Mouse (Mus musculus) left cerebral cortex, adult 8-10 months (tissue): Measurements from ENCODE around the gene Dgat2. TPM values are rescaled to one million over a fixed set of nuclear protein-coding genes. Genes with fewer than 3 reads are reported as not detected.

Experiments used
- DNase-seq, 2 experiments: peaks; one replicate each; pipeline ENCODE4 v3.0.0; 2022; ENCODE audit warnings: low spot score in 2 of 2
- total RNA-seq, 4 experiments: library from RNA; stranded (reverse); gene quantifications; 2 replicates each; pipeline ENCODE4 v1.2.4; 2022

Gene Dgat2
- total RNA-seq, 4 experiments from 2014 or later = 78.4 to 92.7 (median 82.3) TPM

- DNase-seq = no peak
These were observed 20.1 kb downstream of the Dgat2 start for GRCm38 (mm10) chr7:99162462-99162861.

GRCm38 (mm10) chr7:99161961-99162360, 20.6 kb downstream of the Dgat2 start:
- no peak for DNase-seq

- no peak for DNase-seq
These were observed 21.0 kb downstream of the Dgat2 start for GRCm38 (mm10) chr7:99161529-99161928.

DNA sequence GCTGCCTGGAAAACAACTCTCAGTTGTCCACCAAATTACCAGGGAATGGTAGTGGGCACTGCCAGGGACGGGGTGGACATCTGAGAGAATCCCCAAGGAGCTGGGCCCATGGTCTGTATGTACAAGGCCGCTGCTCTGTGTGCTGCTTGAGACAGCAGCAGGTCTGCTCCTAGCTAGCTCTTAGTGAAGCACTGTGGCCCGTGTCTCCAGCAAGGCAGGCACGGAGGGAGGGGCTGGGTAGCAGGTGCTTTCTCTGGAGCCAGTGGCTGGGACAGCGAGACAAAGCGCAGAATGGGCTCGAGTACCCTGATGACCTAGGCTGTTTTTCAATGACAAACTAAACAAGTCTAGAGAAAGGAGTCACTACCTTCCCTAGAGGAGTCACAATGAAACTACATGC, 21.5 kb downstream of the Dgat2 start:
- no peak for DNase-seq

DNA sequence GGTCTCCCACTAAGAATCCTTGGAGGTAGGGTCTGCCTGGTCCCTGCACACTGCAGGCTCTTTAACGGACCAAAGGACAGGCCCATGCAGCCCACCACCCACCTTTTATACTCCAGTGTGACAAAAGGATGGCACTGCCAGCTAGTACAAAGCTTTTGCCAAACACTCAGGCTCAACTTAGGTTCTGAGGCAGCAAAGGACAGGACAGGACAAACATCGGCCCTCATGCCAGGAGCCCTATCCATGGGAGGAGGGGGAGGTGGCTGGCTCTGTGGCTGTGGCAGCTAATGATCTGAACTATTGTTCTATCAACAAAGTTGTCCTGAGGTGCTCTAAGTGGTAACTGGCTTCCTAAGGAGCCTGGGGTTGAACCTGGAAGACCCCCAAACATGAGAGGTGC, 23.1 kb downstream of the Dgat2 start:
- DNase-seq = no peak

DNA sequence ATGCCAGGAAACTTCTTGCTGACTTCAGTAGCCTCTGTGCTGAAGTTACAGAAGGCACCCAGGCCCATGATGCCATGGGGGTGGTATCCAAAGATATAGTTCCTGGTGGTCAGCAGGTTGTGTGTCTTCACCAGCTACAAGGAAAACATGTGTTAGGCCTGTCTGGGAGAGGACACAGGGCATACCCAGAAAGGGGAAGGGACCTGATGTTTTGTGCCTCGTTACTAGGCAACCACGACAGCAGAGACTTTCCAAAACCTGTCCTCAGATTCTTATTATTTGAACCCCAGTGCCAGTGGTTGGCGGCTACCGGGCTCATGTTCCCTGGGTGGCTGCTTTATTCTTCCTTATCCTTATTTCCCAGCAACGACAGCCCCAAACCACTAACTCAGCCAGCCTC, 23.6 kb downstream of the Dgat2 start:
- DNase-seq = no peak

DNA sequence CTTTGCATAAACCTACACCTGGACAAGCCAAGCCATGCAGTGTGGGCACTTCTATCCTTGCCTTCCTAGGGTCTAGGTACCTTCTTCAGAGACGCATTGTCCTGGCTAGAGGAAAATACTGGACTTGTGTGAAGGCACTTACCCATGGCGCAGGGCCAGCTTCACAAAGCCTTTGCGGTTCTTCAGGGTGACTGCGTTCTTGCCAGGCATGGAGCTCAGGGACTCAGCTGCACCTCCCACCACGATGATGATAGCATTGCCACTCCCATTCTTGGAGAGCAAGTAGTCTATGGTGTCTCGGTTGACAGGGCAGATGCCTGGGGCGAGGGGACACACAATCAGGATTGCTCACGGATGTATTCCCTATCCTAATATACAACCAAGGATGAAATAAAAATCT, 24.5 kb downstream of the Dgat2 start:
- DNase-seq = no peak

DNA sequence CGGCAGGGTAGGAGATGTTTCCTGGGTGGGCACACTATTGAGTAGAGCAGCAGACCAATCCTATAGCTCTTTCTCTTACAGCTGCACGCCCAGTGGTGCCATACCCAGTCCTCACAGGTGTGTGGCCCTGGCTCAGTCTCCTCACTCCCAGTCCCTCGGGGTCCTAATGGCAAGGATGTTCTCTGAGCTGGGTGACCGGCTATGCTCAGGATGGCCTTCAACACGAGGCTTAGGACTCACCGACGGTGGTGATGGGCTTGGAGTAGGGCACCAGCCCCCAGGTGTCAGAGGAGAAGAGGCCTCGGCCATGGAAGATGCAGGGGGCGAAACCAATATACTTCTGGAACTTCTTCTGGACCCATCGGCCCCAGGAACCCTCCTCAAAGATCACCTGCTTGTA, 25.8 kb downstream of the Dgat2 start:
- DNase-seq = no peak

DNA sequence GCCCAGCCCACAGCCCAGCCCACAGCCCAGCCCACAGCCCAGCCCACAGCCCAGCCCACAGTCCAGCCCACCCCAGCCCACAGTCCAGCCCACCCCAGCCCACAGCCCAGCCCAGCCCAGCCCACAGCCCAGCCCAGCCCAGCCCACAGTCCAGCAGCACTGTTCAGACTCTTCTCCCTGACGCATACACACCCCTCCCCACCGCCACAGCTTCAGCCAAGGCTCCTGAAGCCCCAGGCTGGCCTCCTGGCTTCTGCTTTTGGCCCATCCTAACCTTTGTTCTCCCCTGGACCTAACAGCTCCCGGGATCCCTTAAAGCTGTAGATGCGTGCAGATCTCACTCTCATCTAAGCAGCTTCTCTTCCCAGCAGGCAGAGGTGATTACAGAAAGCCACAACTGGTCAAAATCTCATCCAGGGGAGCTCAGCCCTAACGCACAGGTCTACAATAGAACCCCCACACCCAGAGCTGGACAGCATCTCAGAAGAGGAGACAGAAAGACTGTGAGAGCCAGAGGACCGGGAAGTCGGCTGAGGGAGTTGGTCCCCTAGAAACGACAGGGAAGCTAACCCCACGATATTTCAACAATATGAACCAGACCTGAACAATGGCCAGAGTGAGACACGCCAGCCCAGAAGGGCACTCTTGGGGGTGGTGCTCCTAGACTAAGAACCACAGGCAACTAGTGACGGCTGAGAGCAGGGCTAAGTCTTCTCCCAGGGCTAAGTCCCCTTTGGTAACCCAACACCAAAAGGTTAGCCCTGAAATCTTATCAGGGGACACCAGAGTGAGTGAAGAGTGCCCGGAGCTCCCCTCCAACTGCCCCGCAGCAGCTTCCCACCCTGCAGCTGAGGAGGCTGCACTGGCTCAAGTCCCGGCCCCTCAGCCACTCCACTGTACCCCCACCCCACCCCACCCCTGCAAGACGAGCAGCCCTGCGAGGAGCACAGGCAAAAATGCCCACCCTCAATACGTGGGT, 26.9 kb downstream of the Dgat2 start:
- no peak for DNase-seq

- DNase-seq = no peak
These were observed 27.8 kb downstream of the Dgat2 start for GRCm38 (mm10) chr7:99154648-99155151.

- no peak for DNase-seq
These were observed 28.8 kb downstream of the Dgat2 start for GRCm38 (mm10) chr7:99153686-99154202.

GRCm38 (mm10) chr7:99152756-99153155, 29.8 kb downstream of the Dgat2 start:
- DNase-seq = no peak

GRCm38 (mm10) chr7:99151342-99151741, 31.2 kb downstream of the Dgat2 start:
- DNase-seq = peak; percentile 86 to 89

GRCm38 (mm10) chr7:99149017-99149416, 33.5 kb downstream of the Dgat2 start:
- no peak for DNase-seq

GRCm38 (mm10) chr7:99147494-99147893, 35.0 kb downstream of the Dgat2 start:
- no peak for DNase-seq

GRCm38 (mm10) chr7:99146906-99147305, 35.6 kb downstream of the Dgat2 start:
- no peak for DNase-seq

- DNase-seq = no peak
These were observed 36.5 kb downstream of the Dgat2 start for GRCm38 (mm10) chr7:99146011-99146410.

DNA sequence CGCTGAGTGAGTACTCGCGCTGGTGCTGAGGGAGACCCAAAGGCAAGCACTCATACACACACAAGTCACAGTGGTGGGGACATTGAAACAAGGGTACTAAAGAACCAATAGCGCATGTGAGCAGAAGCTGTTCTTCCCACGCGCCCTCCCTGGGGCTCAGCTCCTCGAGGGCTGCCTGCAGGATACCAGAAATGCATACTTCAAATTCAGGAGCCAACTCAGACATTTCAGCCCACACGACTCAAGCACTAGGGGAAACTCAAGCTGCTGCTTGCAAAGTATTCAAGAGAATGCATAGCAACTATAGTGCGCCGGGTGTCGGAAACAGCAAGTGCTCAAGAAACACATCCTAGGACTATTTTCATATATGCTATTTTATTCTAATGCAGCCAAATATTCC, 37.9 kb downstream of the Dgat2 start:
- DNase-seq = peak in 1 of 2 experiments; percentile 84

DNA sequence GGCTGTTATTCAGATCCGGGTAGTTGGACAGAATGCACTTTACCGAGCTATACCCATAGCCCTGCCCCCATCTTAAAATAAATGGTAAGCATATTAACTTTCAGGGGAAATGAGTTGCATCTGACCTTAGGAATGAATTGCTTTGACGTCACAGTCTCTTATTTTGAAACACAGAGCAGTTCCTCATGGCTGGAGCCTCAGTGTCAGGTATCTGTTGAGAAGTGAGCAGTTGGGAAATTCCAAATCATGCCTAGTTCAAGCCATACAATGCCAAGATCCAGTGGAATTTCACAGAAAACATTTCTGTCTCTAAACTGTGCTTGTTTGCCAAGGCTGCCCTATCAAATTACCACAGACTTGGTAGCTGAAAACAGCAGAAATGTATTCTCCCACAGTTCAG, 39.3 kb downstream of the Dgat2 start:
- DNase-seq = no peak

DNA sequence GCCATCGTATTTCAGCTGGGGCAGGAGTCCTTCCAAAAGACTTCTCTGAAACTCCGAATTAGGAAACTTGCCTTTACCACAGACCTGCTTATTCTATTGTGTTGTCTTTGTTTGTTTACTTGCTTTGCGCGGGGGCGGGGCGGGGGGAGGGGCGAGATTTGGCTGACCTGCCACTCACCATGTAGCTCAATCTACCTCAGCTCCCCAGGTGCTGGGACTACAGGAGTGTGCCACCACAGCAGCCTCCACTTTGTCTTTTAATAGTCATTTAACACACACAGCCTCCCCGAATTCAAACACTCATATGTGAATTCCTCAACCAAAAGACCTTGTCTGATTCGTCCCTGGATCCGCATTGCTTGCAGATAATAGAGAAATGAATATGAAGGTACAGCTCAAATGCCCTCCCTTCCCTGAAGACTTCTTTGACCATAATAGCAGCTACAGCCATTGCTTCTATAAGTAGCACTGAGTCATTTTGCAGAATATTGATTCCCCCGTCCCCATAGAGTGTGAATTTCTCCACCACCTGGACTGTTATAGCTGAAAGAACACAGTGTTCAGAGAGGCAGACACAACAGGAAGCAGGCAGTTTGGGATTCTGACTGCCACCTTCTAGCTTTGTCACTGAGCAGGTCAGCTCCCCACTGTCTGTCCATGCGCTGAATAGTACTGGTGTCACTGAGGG, 40.5 kb downstream of the Dgat2 start:
- DNase-seq = no peak

- peak; percentile 99 to 100 for DNase-seq
These were observed 41.3 kb downstream of the Dgat2 start, which contains the start of gene Uvrag for GRCm38 (mm10) chr7:99140984-99141918. Gene Uvrag (minus strand): TSS chr7:99141141.
